Mouse (Mus musculus) c-Kit-positive CD71-positive TER-119-positive erythroid progenitor cells, embryonic 14.5 days (primary cell): ENCODE measurements at regions not wholly inside any gene's neighbourhood (a gene's known extent, or its start where the extent isn't known, plus 50 kb on each side); places are given as distances from the start of the nearest gene placed in this dataset.

Experiments
- DNase-seq: peaks from one replicate; pipeline ENCODE4 v3.0.0-alpha.2; 2013; ENCODE audit warnings: low spot score

GRCm38 (mm10) chr1:71472691-71473090, 58.0 kb upstream of the Abca12 start:
- no peak for DNase-seq

- no peak for DNase-seq
Measured at GRCm38 (mm10) chr1:71483149-71483548, 68.4 kb upstream of the Abca12 start.

- no peak for DNase-seq
Measured at GRCm38 (mm10) chr1:71494576-71494975, 62.4 kb upstream of the Atic start.

- DNase-seq = peak; percentile 16
Measured at GRCm38 (mm10) chr1:71505898-71506297, 51.1 kb upstream of the Atic start.

GRCm38 (mm10) chr1:71506534-71506933, 50.4 kb upstream of the Atic start:
- DNase-seq = no peak
